Mouse (Mus musculus): ENCODE data around the gene 1700003E16Rik. TPM values are rescaled to one million over a fixed set of nuclear protein-coding genes. Genes with fewer than 3 reads are reported as not detected.

1700003E16Rik gene
- total and polyA plus RNA-seq, 3 experiments: 0.23 to 0.34 TPM; not detected in 1

DNA sequence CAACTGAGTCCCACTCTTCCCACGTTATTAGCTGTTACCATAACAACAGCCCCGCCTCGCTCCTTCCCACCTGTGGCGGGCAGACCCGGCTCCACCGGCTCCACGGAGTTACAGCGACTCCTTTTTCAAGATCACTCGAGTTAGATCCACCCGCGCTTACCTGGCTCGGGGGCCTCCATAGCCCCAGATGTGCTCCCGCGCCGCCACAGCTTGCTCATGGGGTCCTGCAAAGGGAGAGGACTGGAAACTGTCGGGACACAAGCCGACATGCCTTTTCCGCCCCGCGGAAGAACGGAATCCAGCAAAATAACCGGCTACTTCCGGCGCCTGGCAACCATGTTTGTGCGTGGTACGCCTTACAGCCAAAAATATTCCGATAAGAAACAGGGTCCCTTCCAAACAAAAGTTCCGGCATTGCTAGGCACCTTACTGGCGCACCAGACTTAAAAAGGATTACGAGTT, 31.3 kb upstream of the 1700003E16Rik start (continued):
- TF ChIP-seq MYC (IDR thresholded peaks at IDR 0.05; ENCODE audit: low read depth, low read length) (peak; percentile 71; the same call in 1 of the 2 replicates), PAX5 (IDR thresholded peaks at IDR 0.05; ENCODE audit: low read length) (no peak), RCOR1 (conservative IDR thresholded peaks at IDR 0.05; ENCODE audit: low read depth, low read length) (peak; percentile 61), TCF12 (IDR thresholded peaks at IDR 0.05; ENCODE audit: low read depth, low read length) (peak; percentile 87), ZC3H11A (IDR thresholded peaks at IDR 0.05; ENCODE audit: low read depth, low read length) (no peak), CHD1 (IDR thresholded peaks at IDR 0.05; ENCODE audit: low read depth, low read length) (no peak), POLR2AphosphoS2 (IDR thresholded peaks at IDR 0.05; ENCODE audit: low read depth, low read length) (peak; percentile 29; the same call in 1 of the 2 replicates), SMC3 (IDR thresholded peaks at IDR 0.05; ENCODE audit: low read depth, low read length) (no peak)

DNA sequence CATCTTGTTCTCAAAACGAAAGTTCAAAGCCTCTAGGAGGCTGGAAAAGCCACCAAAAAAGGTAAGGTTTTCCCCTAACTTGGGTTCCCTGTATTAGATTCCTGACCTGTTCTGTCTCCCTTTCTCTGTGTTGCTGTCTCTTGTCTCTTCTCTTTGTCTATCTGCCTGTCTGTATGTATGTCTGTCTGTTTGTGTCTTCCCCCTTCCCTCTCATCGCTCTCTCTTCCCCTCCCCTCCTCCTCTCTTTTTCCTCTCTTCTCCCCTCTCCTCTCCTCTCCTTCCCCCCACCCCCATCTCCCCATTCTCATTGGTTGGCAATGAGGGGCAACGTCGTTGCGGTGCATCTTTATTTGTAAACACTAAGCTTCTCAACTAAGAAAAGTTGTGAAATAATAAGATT, 30.9 kb upstream of the 1700003E16Rik start, which contains the start of gene Ino80b:
Ino80b (minus strand) TSS at position 101 of the 400 bp plus-strand sequence.
- dilution Hi-C loops (cut with MboI; ENCODE audit: extremely low pct_ligation_motif_present, extremely low pct_unique_long_range_greater_than_20kb, low sequenced_read_pairs) (no loop called here), in situ Hi-C loops (cut with MboI; ENCODE audit: low pct_ligation_motif_present, low pct_unique_long_range_greater_than_20kb, low sequenced_read_pairs) (no loop called here)
- no peaks in the 10 kb centered on the region for H3K79me2 ChIP-seq (replicated peaks; ENCODE audit: control insufficient read depth, extremely low read depth, insufficient read depth, poor library complexity, severe bottlenecking)
- peaks cover 2 to 8% of the 10 kb centered on the region in 2 experiments for H3K36me3 ChIP-seq (replicated peaks in 1 of 2; ENCODE audit: control insufficient read depth in 1 of 2, insufficient read depth in 1 of 2, low read length in 1 of 2)
- H3K9me3 ChIP-seq (replicated peaks; ENCODE audit: low read length): no peaks in the 10 kb centered on the region
- H3K4me1 ChIP-seq (ENCODE audit: control insufficient read depth in 1 of 2, insufficient read depth in 2 of 2): peaks cover 2 to 37% of the 10 kb centered on the region in 2 experiments
- TF ChIP-seq SMC3 (IDR thresholded peaks at IDR 0.05; ENCODE audit: low read depth, low read length) (no peak), PAX5 (IDR thresholded peaks at IDR 0.05; ENCODE audit: low read length) (no peak), MAX (IDR thresholded peaks at IDR 0.05; ENCODE audit: low read length) (no peak), GABPA (IDR thresholded peaks at IDR 0.05; ENCODE audit: insufficient replicate concordance, low read depth, low read length) (no peak), TCF12 (IDR thresholded peaks at IDR 0.05; ENCODE audit: low read depth, low read length) (no peak)
- peak within 1 kb of the TSS; percentile 94 for H3K9ac ChIP-seq (ENCODE audit: insufficient read depth, low read depth)
- peak within 1 kb of the TSS; percentile 80 to 92 (median 88) for H3K4me3 ChIP-seq (replicated peaks in 1 of 3; ENCODE audit: low read depth in 2 of 3, low read length in 2 of 3, poor library complexity in 1 of 3)
- H3K4me2 ChIP-seq (ENCODE audit: insufficient read depth, low read depth, poor library complexity, severe bottlenecking): peak within 1 kb of the TSS; percentile 82
- no peaks in the 10 kb centered on the region for H3K27me3 ChIP-seq (replicated peaks)
- no peak for DNase-seq (ENCODE audit: extremely low read depth)
- no peak within 1 kb of the TSS for H3K27ac ChIP-seq (ENCODE audit: insufficient read depth, low read depth)

- peak; percentile 16 to 21; a peak in 2 of 4 replicates for TF ChIP-seq CTCF (conservative IDR thresholded peaks at IDR 0.05 in 1 of 2, IDR thresholded peaks at IDR 0.05 in 1 of 2; ENCODE audit: low read depth in 2 of 2, low read length in 2 of 2)
- TF ChIP-seq NRF1 (IDR thresholded peaks at IDR 0.05; ENCODE audit: low read depth, low read length): no peak
- in situ Hi-C loops (cut with MboI; ENCODE audit: low pct_ligation_motif_present, low pct_unique_long_range_greater_than_20kb, low sequenced_read_pairs): no loop called here
Observed at GRCm38 (mm10) chr6:83127419-83127818, 28.8 kb upstream of the 1700003E16Rik start.

More at GRCm38 (mm10) chr6:83127419-83127818, 28.8 kb upstream of the 1700003E16Rik start:
- Histone ChIP-seq H3K79me2 (replicated peaks; ENCODE audit: control insufficient read depth, extremely low read depth, insufficient read depth, poor library complexity, severe bottlenecking) (no peaks in the 10 kb centered on the region), H3K4me3 (replicated peaks in 1 of 3; ENCODE audit: low read depth in 2 of 3, low read length in 2 of 3, poor library complexity in 1 of 3) (no peak overlapping the region), H3K9me3 (replicated peaks; ENCODE audit: low read length) (no peaks in the 10 kb centered on the region), H3K27me3 (replicated peaks) (no peaks in the 10 kb centered on the region), H3K4me2 (ENCODE audit: insufficient read depth, low read depth, poor library complexity, severe bottlenecking) (no peak overlapping the region), H3K9ac (ENCODE audit: insufficient read depth, low read depth) (no peak overlapping the region), H3K4me1 (ENCODE audit: control insufficient read depth in 1 of 2, insufficient read depth in 2 of 2) (peaks cover 2 to 25% of the 10 kb centered on the region in 2 experiments), H3K27ac (ENCODE audit: insufficient read depth, low read depth) (no peak overlapping the region), H3K36me3 (replicated peaks in 1 of 2; ENCODE audit: control insufficient read depth in 1 of 2, insufficient read depth in 1 of 2, low read length in 1 of 2) (peaks cover 2 to 8% of the 10 kb centered on the region in 2 experiments)
- DNase-seq (ENCODE audit: extremely low read depth): no peak
- dilution Hi-C loops (cut with MboI; ENCODE audit: extremely low pct_ligation_motif_present, extremely low pct_unique_long_range_greater_than_20kb, low sequenced_read_pairs): no loop called here
